Mouse (Mus musculus) cerebellum, postnatal 25 days (tissue): ENCODE measurements at regions not wholly inside any gene's neighbourhood (a gene's known extent, or its start where the extent isn't known, plus 50 kb on each side); places are given as distances from the start of the nearest gene placed in this dataset.

ENCODE experiments used
- DNase-seq, 2 experiments: peaks; one replicate each; pipeline ENCODE4 v3.0.0; 2021; ENCODE audit warnings: mixed read lengths in 2 of 2

- DNase-seq = peak; percentile 56 to 71
These were observed 59.2 kb upstream of the C2cd4b start for GRCm38 (mm10) chr9:67699846-67700579.

GRCm38 (mm10) chr9:67708246-67708960, 50.8 kb upstream of the C2cd4b start:
- DNase-seq = no peak
